Mouse (Mus musculus): ENCODE measurements around the gene Robo1.

- TF ChIP-seq POLR2A (IDR thresholded peaks at IDR 0.05; ENCODE audit: insufficient read depth, low read depth, low read length) = no peak
- TF ChIP-seq CTCF (IDR thresholded peaks at IDR 0.05; ENCODE audit: insufficient read depth, low read depth, low read length) = no peak
Observed at GRCm38 (mm10) chr16:72444428-72445135, 136.5 kb downstream of the Robo1 start.
